Mouse (Mus musculus) lung, embryonic 14.5 days (tissue): ENCODE data around the gene Capzb. TPM values are rescaled to one million over a fixed set of nuclear protein-coding genes. Genes with fewer than 3 reads are reported as not detected.

ENCODE experiments used
- ATAC-seq: fragments of 200-750 bp; cut with Nextera tagmentation; 2 replicates; pipeline ENCODE4 v1.8.0; 2017; ENCODE audit warnings: mild to moderate bottlenecking, moderate TSS enrichment, moderate library complexity; ENCODE audit not compliant: insufficient read depth
- DNase-seq: peaks from one replicate; pipeline ENCODE4 v3.0.0-alpha.2; 2015
- H3K27ac ChIP-seq: fragments of 300-500 bp; sonication (generic); 2 replicates; pipeline ENCODE4 v1.5.1; 2014; ENCODE audit warnings: low read depth, mild to moderate bottlenecking, moderate library complexity
- H3K27me3 ChIP-seq: fragments of 300-500 bp; sonication (generic); 2 replicates; pipeline ENCODE4 v1.6.1; 2014; ENCODE audit warnings: low read length, control low read depth; ENCODE audit not compliant: insufficient read depth
- H3K36me3 ChIP-seq: fragments of 300-500 bp; sonication (generic); 2 replicates; pipeline ENCODE4 v1.6.1; 2014; ENCODE audit warnings: control low read depth; ENCODE audit not compliant: insufficient read depth
- H3K4me1 ChIP-seq: fragments of 300-500 bp; sonication (generic); 2 replicates; pipeline ENCODE4 v1.6.1; 2014; ENCODE audit warnings: antibody characterized with exemption, control low read depth; ENCODE audit not compliant: insufficient read depth
- H3K4me2 ChIP-seq: fragments of 300-500 bp; sonication (generic); 2 replicates; pipeline ENCODE4 v1.6.1; 2014; ENCODE audit warnings: mild to moderate bottlenecking
- H3K4me3 ChIP-seq: fragments of 300-500 bp; sonication (generic); 2 replicates; pipeline ENCODE4 v1.5.1; 2014; ENCODE audit warnings: low read depth, low read length
- H3K9ac ChIP-seq: fragments of 300-500 bp; sonication (generic); 2 replicates; pipeline ENCODE4 v1.6.1; 2014
- H3K9me3 ChIP-seq: fragments of 300-500 bp; sonication (generic); 2 replicates; pipeline ENCODE4 v1.6.1; 2016; ENCODE audit warnings: low read depth, low read length, control low read depth
- CTCF ChIP-seq: IDR thresholded peaks from 2 replicates; pipeline ENCODE4 v1.5.1; 2016; ENCODE audit warnings: antibody characterized with exemption, low read depth
- WGBS: fragments of 180-500 bp; shearing (Covaris S2); extraction: QIAGEN DNeasy Blood & Tissue Kit; methylation state at CpG from one replicate; pipeline ENCODE4 v1.1.7; 2014; 5-methylcytosine and 5-hydroxymethylcytosine counted together
- polyA plus RNA-seq: library from polyadenylated mRNA; unstranded; fragments of >200 nt; fragmentation: Nextera tagmentation; extraction: Ambion mirVana; gene quantifications from 2 replicates; pipeline ENCODE4 v1.2.1, GENCODE M21; 2014

The Capzb gene
- polyA plus RNA-seq, 1 experiment from 2014 or later = 336 TPM

GRCm38 (mm10) chr4:139179731-139180625 lies 12.7 kb upstream of the Capzb start:
- H3K27ac ChIP-seq = peak overlapping the region; percentile 38; the same call in 1 of the 2 replicates
- DNase-seq = peak; percentile 86
- H3K9me3 ChIP-seq = no peaks in the 10 kb centered on the region
- peaks cover 25% of the 10 kb centered on the region for H3K4me1 ChIP-seq
- no peak overlapping the region for H3K4me2 ChIP-seq
- no peak overlapping the region for H3K9ac ChIP-seq
- H3K27me3 ChIP-seq = no peaks in the 10 kb centered on the region
- no peak for TF ChIP-seq CTCF
- H3K36me3 ChIP-seq = no peaks in the 10 kb centered on the region
- peak; percentile 50 for ATAC-seq
- WGBS = 28% methylated on average over 17 of the region's 17 CpGs
- H3K4me3 ChIP-seq = no peak overlapping the region

GRCm38 (mm10) chr4:139182511-139182910 lies 10.2 kb upstream of the Capzb start:
- no peak overlapping the region for H3K9ac ChIP-seq
- DNase-seq (no peak), ATAC-seq (no peak)
- H3K27ac ChIP-seq = no peak overlapping the region
- no peaks in the 10 kb centered on the region for H3K27me3 ChIP-seq
- H3K9me3 ChIP-seq = no peaks in the 10 kb centered on the region
- H3K4me3 ChIP-seq = no peak overlapping the region
- peaks cover 10% of the 10 kb centered on the region; the same call in 1 of the 2 replicates for H3K4me1 ChIP-seq
- no peak overlapping the region for H3K4me2 ChIP-seq
- TF ChIP-seq CTCF = no peak
- no peaks in the 10 kb centered on the region for H3K36me3 ChIP-seq

GRCm38 (mm10) chr4:139185766-139186442 lies 6.8 kb upstream of the Capzb start:
- WGBS = 77% methylated on average over 5 of the region's 5 CpGs

GRCm38 (mm10) chr4:139187930-139188329 lies 4.8 kb upstream of the Capzb start:
- no peak overlapping the region for H3K27ac ChIP-seq
- ATAC-seq (no peak), DNase-seq (no peak)
- no peaks in the 10 kb centered on the region for H3K9me3 ChIP-seq
- H3K4me3 ChIP-seq = no peak overlapping the region
- no peaks in the 10 kb centered on the region for H3K36me3 ChIP-seq
- WGBS = 69% methylated on average over 11 of the region's 11 CpGs
- H3K4me1 ChIP-seq = peaks cover 9% of the 10 kb centered on the region
- no peaks in the 10 kb centered on the region for H3K27me3 ChIP-seq
- TF ChIP-seq CTCF = no peak
- no peak overlapping the region for H3K4me2 ChIP-seq
- no peak overlapping the region for H3K9ac ChIP-seq

More at GRCm38 (mm10) chr4:139185766-139186442, 6.8 kb upstream of the Capzb start:
- Histone ChIP-seq H3K9me3 (no peaks in the 10 kb centered on the region), H3K4me3 (no peak overlapping the region), H3K4me2 (no peak overlapping the region), H3K9ac (no peak overlapping the region), H3K4me1 (peaks cover 2% of the 10 kb centered on the region; the same call in 1 of the 2 replicates), H3K27ac (no peak overlapping the region), H3K27me3 (no peaks in the 10 kb centered on the region), H3K36me3 (no peaks in the 10 kb centered on the region)
- no peak for TF ChIP-seq CTCF
- DNase-seq (no peak), ATAC-seq (no peak)

- Histone ChIP-seq H3K9ac (peak overlapping the region; percentile 70), H3K27ac (peak overlapping the region; percentile 92), H3K9me3 (no peaks in the 10 kb centered on the region), H3K27me3 (no peaks in the 10 kb centered on the region), H3K4me3 (peak overlapping the region; percentile 88), H3K36me3 (0 out of 2 replicates have a peak, but pooled peaks cover 7% of the 10 kb centered on the region), H3K4me2 (peak overlapping the region; percentile 98), H3K4me1 (peaks cover 26% of the 10 kb centered on the region)
- DNase-seq (no peak), ATAC-seq (no peak)
- no peak for TF ChIP-seq CTCF
- WGBS = 15% methylated on average over 19 of the region's 19 CpGs
Measured at GRCm38 (mm10) chr4:139191605-139192498, 847 bp upstream of the Capzb start.

GRCm38 (mm10) chr4:139193176-139194093 lies 736 bp downstream of the Capzb start:
- DNase-seq (peak; percentile 32), ATAC-seq (peak; percentile 25; the same call in 1 of the 2 replicates)
- Histone ChIP-seq H3K4me2 (peak overlapping the region; percentile 98), H3K9ac (peak overlapping the region; percentile 85), H3K9me3 (no peaks in the 10 kb centered on the region), H3K27ac (peak overlapping the region; percentile 79), H3K4me3 (peak overlapping the region; percentile 88), H3K4me1 (peaks cover 26% of the 10 kb centered on the region), H3K36me3 (0 out of 2 replicates have a peak, but pooled peaks cover 7% of the 10 kb centered on the region), H3K27me3 (no peaks in the 10 kb centered on the region)
- 4% methylated on average over 34 of the region's 35 CpGs for WGBS
- TF ChIP-seq CTCF = no peak
